Mouse (Mus musculus) midbrain, embryonic 11.5 days (tissue): ENCODE data around the gene Fam24b. TPM values are rescaled to one million over a fixed set of nuclear protein-coding genes. Genes with fewer than 3 reads are reported as not detected.

Source experiments
- ATAC-seq: fragments of 200-750 bp; cut with Nextera tagmentation; 2 replicates; pipeline ENCODE4 v1.8.0; 2017; ENCODE audit warnings: moderate TSS enrichment, moderate library complexity; ENCODE audit not compliant: low FRiP score
- DNase-seq: peaks from one replicate; pipeline ENCODE4 v3.0.0; 2015; ENCODE audit warnings: low spot score; ENCODE audit errors: missing footprints
- H3K27ac ChIP-seq: fragments of 300-500 bp; sonication (generic); 2 replicates; pipeline ENCODE4 v1.5.1; 2014; ENCODE audit warnings: low read depth, low read length
- H3K27me3 ChIP-seq: fragments of 300-500 bp; sonication (generic); 2 replicates; pipeline ENCODE4 v1.6.1; 2014; ENCODE audit warnings: mild to moderate bottlenecking, low read length, moderate library complexity, mixed read lengths; ENCODE audit not compliant: control insufficient read depth, insufficient read depth
- H3K36me3 ChIP-seq: fragments of 300-500 bp; sonication (generic); 2 replicates; pipeline ENCODE4 v1.6.1; 2014; ENCODE audit warnings: mild to moderate bottlenecking, low read length, moderate library complexity, mixed read lengths; ENCODE audit not compliant: control insufficient read depth, insufficient read depth
- H3K4me1 ChIP-seq: fragments of 300-500 bp; sonication (generic); 2 replicates; pipeline ENCODE4 v1.6.1; 2014; ENCODE audit warnings: low read length; ENCODE audit not compliant: control insufficient read depth, insufficient read depth
- H3K4me2 ChIP-seq: fragments of 300-500 bp; sonication (generic); 2 replicates; pipeline ENCODE4 v1.6.1; 2014; ENCODE audit warnings: mild to moderate bottlenecking, moderate library complexity
- H3K4me3 ChIP-seq: fragments of 300-500 bp; sonication (generic); 2 replicates; pipeline ENCODE4 v1.5.1; 2014; ENCODE audit warnings: low read depth, low read length
- H3K9ac ChIP-seq: fragments of 300-500 bp; sonication (generic); 2 replicates; pipeline ENCODE4 v1.6.1; 2014; ENCODE audit warnings: low read length
- H3K9me3 ChIP-seq: fragments of 300-500 bp; sonication (generic); 2 replicates; pipeline ENCODE4 v1.6.1; 2016; ENCODE audit warnings: low read length; ENCODE audit not compliant: control insufficient read depth
- WGBS: fragments of 180-500 bp; shearing (Covaris S2); extraction: QIAGEN DNeasy Blood & Tissue Kit; methylation state at CpG from one replicate; pipeline ENCODE4 v1.1.7; 2014; 5-methylcytosine and 5-hydroxymethylcytosine counted together
- polyA plus RNA-seq: library from polyadenylated mRNA; unstranded; fragments of >200 nt; fragmentation: Nextera tagmentation; extraction: Ambion mirVana; gene quantifications from 2 replicates; pipeline ENCODE4 v1.2.1, GENCODE M21; 2014

The Fam24b gene
- polyA plus RNA-seq, 1 experiment from 2014 or later: not detected

DNA sequence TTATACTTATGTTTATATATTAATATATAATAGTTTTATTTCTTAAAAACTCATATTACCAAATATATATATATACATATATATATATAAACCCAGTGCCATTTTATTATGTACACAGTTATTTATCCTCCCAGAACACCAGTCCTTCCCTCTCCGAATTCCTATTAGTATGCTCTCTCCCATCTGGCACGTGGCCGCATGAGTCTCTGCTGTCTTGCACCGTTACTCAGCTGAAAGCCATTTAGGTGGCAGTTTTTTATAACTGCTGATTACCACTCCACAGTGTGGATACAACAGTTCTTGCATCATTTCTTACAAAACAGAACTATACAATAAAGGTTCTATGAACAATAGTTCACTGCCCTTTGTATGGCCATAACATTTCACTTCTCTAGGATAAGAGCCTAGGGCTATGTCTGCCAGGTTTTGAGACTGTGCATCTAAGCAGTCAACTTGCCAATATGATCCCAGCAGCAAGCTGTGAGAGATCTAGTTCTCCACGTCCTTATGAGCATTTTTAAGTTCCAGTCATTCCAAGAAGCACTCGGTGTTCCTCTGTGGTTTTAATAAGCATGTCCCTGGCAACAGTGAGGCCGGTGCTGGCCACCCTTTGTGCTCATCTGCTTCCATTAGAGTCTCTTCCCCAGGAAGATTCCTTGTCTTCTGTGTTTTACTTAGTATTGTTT, 16.7 kb upstream of the Fam24b start:
- no peak overlapping the region for H3K9ac ChIP-seq
- DNase-seq (no peak), ATAC-seq (no peak)
- no peak overlapping the region for H3K4me2 ChIP-seq
- no peaks in the 10 kb centered on the region for H3K4me1 ChIP-seq
- peaks cover 3% of the 10 kb centered on the region for H3K36me3 ChIP-seq
- H3K4me3 ChIP-seq: no peak overlapping the region
- no peak overlapping the region for H3K27ac ChIP-seq
- 84% methylated on average over 7 of the region's 7 CpGs for WGBS
- H3K9me3 ChIP-seq: no peaks in the 10 kb centered on the region
- no peaks in the 10 kb centered on the region for H3K27me3 ChIP-seq

DNA sequence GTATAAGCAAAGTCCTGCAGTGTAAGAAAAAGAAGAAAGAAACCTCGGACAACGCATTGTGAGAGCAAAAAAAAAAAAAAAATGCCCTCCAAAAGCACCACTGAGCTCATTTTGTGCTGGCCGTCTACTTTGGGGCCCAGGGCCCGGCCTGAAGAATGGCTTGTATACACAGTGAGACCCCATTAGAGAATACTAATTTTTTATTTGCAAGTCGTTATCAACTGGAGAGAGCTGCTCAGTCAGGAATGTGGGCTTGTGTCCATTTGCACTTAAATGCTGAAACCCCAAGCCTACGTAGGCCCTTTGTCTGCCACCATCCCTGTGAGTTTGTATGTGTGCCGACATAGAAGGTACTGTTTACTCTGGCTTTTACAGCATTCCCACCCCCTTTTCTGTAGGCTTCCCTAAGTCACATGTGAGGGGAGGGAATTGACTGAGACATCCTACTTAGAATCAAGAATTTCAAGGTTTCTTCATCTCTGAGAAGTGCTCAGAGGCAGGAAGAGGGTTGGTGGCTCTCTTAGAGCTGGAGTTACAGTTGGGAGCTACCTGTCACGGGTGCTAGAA, 8.3 kb upstream of the Fam24b start:
- Histone ChIP-seq H3K36me3 (peaks cover 3% of the 10 kb centered on the region), H3K9me3 (no peaks in the 10 kb centered on the region), H3K9ac (no peak overlapping the region), H3K4me1 (no peaks in the 10 kb centered on the region), H3K4me3 (no peak overlapping the region), H3K4me2 (no peak overlapping the region), H3K27ac (no peak overlapping the region), H3K27me3 (no peaks in the 10 kb centered on the region)
- DNase-seq (peak; percentile 83), ATAC-seq (peak; percentile 69)
- WGBS: 55% methylated on average over 8 of the region's 8 CpGs

DNA sequence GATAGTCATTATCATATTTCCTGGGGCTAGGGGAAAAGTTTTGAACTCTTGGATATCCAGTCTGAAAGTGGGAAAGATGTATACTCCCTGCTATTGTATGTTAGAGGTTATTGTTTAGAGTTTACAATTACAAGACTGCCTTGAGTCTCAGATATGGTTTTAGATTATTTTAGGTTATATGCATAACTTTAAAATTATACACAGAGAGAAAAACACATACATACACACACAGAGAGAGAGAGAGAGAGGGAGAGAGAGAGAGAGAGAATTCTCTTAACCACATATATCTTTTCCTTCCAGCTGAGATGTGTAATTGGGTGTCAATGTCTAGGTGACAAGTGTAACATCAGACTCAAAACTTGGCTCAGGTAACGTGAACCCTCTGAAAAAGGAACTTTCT, 4.2 kb upstream of the Fam24b start, which contains the start of gene Fam24a:
Gene Fam24a (plus strand): TSS at position 301 of the 400 bp plus-strand sequence.
- no peak within 1 kb of the TSS for H3K4me3 ChIP-seq
- no peak for ATAC-seq
- DNase-seq: peak; percentile 4
- no peaks in the 10 kb centered on the region for H3K36me3 ChIP-seq
- 48% methylated on average over 1 of the region's 1 CpGs for WGBS
- H3K9ac ChIP-seq: no peak within 1 kb of the TSS
- H3K4me2 ChIP-seq: no peak within 1 kb of the TSS
- H3K4me1 ChIP-seq: no peaks in the 10 kb centered on the region
- no peak within 1 kb of the TSS for H3K27ac ChIP-seq
- no peaks in the 10 kb centered on the region for H3K27me3 ChIP-seq
- H3K9me3 ChIP-seq: no peaks in the 10 kb centered on the region

- no peak overlapping the region for H3K4me2 ChIP-seq
- WGBS: 78% methylated on average over 2 of the region's 2 CpGs
- no peaks in the 10 kb centered on the region for H3K9me3 ChIP-seq
- no peak overlapping the region for H3K9ac ChIP-seq
- ATAC-seq (no peak), DNase-seq (peak; percentile 23)
- no peaks in the 10 kb centered on the region for H3K4me1 ChIP-seq
- no peaks in the 10 kb centered on the region for H3K27me3 ChIP-seq
- H3K36me3 ChIP-seq: no peaks in the 10 kb centered on the region
- H3K4me3 ChIP-seq: no peak overlapping the region
- H3K27ac ChIP-seq: no peak overlapping the region
Observed at GRCm38 (mm10) chr7:131331688-131332087, 2.4 kb upstream of the Fam24b start.

DNA sequence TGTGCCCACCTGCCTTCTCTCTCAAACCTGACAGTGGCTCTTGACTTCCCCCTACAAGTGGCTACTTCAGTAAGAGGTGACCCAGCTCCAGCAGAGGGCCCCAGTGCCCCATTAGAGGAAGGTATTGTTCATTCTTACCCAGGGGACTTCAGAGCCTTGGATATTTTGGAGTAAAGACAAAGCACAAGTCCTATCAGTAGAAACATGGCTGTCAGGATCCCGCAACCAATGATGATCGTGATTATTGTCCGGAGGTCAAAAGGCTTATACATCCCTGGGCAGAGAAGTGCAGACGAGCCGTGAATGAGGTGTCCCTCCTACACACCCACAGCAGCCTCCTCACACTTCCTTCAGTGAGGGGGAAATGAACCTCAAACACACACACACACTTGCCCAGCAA, 2.3 kb downstream of the Fam24b start:
- ATAC-seq (no peak), DNase-seq (peak; percentile 35)
- no peak overlapping the region for H3K4me3 ChIP-seq
- H3K36me3 ChIP-seq: no peaks in the 10 kb centered on the region
- H3K4me2 ChIP-seq: no peak overlapping the region
- H3K27ac ChIP-seq: no peak overlapping the region
- no peaks in the 10 kb centered on the region for H3K9me3 ChIP-seq
- no peaks in the 10 kb centered on the region for H3K27me3 ChIP-seq
- H3K4me1 ChIP-seq: no peaks in the 10 kb centered on the region
- H3K9ac ChIP-seq: no peak overlapping the region
- 94% methylated on average over 5 of the region's 5 CpGs for WGBS

DNA sequence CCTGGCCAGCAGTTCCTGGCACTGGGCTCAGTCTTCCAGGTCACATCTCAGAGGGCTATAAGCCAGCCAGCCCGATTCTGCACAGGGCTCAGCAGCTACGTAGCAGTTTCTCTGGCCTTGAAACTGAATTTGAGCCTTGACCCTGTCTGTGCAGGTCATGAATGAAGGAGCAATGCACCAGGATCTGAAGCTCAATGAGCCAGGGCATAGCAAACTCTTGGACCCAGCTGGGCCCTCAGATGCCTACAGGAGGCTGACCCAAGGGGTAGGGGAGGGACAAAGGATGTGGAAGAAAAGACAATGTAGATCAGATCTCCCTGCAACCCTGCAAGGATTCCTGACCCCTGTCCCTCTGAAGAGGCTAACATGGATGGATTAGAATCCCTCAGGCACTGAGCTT, 7.1 kb downstream of the Fam24b start, which contains the start of gene Cuzd1:
Gene Cuzd1 (minus strand): TSS at position 101 of the 400 bp plus-strand sequence.
- Histone ChIP-seq H3K4me2 (no peak within 1 kb of the TSS), H3K27me3 (no peaks in the 10 kb centered on the region), H3K27ac (no peak within 1 kb of the TSS), H3K9ac (no peak within 1 kb of the TSS), H3K4me1 (no peaks in the 10 kb centered on the region), H3K4me3 (no peak within 1 kb of the TSS), H3K36me3 (no peaks in the 10 kb centered on the region), H3K9me3 (no peaks in the 10 kb centered on the region)
- WGBS: 66% methylated on average over 2 of the region's 2 CpGs
- DNase-seq: no peak
- no peak for ATAC-seq

DNA sequence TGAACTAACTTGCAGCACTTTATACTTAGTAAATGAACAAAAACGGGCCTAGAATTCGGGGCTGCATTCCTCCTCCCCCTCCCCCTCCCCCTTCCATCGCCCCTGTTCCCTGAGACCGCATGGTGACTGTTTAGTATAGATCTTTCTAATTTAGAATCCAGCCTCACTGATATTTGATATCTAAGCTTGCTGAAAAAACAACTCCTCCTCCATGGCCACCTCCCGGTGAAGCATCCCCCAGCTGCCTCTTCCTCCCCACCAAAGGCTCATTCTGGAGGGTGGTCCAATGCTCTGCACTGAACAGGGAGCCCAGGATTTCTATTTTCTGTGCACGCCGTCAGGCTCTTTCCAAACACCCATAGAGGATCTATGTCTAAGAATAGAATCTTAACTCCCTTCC, 11.0 kb downstream of the Fam24b start:
- Histone ChIP-seq H3K9me3 (no peaks in the 10 kb centered on the region), H3K36me3 (no peaks in the 10 kb centered on the region), H3K9ac (no peak overlapping the region), H3K27me3 (no peaks in the 10 kb centered on the region), H3K4me2 (no peak overlapping the region), H3K4me1 (no peaks in the 10 kb centered on the region), H3K4me3 (no peak overlapping the region), H3K27ac (no peak overlapping the region)
- no peak for DNase-seq
- no peak for ATAC-seq
- 89% methylated on average over 6 of the region's 7 CpGs for WGBS

GRCm38 (mm10) chr7:131317587-131317986, 11.7 kb downstream of the Fam24b start:
- 70% methylated on average over 12 of the region's 12 CpGs for WGBS
- Histone ChIP-seq H3K36me3 (no peaks in the 10 kb centered on the region), H3K27me3 (no peaks in the 10 kb centered on the region), H3K27ac (no peak overlapping the region), H3K4me3 (no peak overlapping the region), H3K9ac (no peak overlapping the region), H3K9me3 (no peaks in the 10 kb centered on the region), H3K4me1 (no peaks in the 10 kb centered on the region), H3K4me2 (no peak overlapping the region)
- DNase-seq: no peak
- ATAC-seq: no peak

GRCm38 (mm10) chr7:131314493-131314892, 14.8 kb downstream of the Fam24b start:
- Histone ChIP-seq H3K9ac (no peak overlapping the region), H3K9me3 (no peaks in the 10 kb centered on the region), H3K36me3 (no peaks in the 10 kb centered on the region), H3K27ac (no peak overlapping the region), H3K4me2 (no peak overlapping the region), H3K4me1 (no peaks in the 10 kb centered on the region), H3K27me3 (no peaks in the 10 kb centered on the region), H3K4me3 (no peak overlapping the region)
- ATAC-seq (no peak), DNase-seq (no peak)
- WGBS: 89% methylated on average over 7 of the region's 7 CpGs
